Mouse (Mus musculus): Measurements from ENCODE around the gene Tmem59l. TPM values are rescaled to one million over a fixed set of nuclear protein-coding genes. Genes with fewer than 3 reads are reported as not detected.

Tmem59l gene
- polyA plus RNA-seq, 1 experiment from 2014 or later: not detected

GRCm38 (mm10) chr8:70461765-70462515 lies 25.2 kb downstream of the Tmem59l start:
- no peaks in the 10 kb centered on the region for H3K27me3 ChIP-seq (ENCODE audit: control insufficient read depth, insufficient read depth, low read depth, low read length)
- ATAC-seq (ENCODE audit: low read depth): no peak
- H3K4me2 ChIP-seq (ENCODE audit: low read depth, low read length): no peak overlapping the region
- 79% methylated on average over 16 of the region's 16 CpGs for WGBS (ENCODE audit: insufficient replicate concordance)
- H3K27ac ChIP-seq (ENCODE audit: low read length): no peak overlapping the region
- H3K9ac ChIP-seq (ENCODE audit: low read depth, low read length): no peak overlapping the region
- H3K36me3 ChIP-seq (ENCODE audit: control insufficient read depth, insufficient read depth): no peaks in the 10 kb centered on the region
- H3K4me3 ChIP-seq (ENCODE audit: low read depth, low read length): no peak overlapping the region
- H3K4me1 ChIP-seq (ENCODE audit: control insufficient read depth, low read depth, low read length): peaks cover 6% of the 10 kb centered on the region
- 0 out of 2 replicates have a peak, but pooled peaks cover 2% of the 10 kb centered on the region for H3K9me3 ChIP-seq (replicated peaks; ENCODE audit: control insufficient read depth, low read length)

DNA sequence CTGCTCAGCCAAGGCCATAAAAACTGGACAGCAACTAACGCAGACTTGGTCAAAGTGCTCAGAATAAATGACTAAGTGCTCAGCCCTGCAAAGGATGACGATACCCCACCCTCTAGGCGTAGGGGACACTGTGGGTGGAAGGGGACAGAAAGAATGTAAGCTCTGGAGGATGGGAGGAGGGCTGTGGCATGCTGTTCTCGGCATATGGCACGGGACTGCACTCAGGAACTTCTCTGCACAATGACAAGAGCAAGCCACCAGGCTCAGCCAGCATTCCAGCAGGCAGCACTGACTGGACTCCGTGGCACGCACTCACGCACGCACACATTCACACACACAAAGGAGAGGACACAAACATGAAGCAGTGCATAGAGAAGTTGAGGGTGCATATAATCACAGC lies 26.6 kb downstream of the Tmem59l start:
- H3K36me3 ChIP-seq (ENCODE audit: control insufficient read depth, insufficient read depth): no peaks in the 10 kb centered on the region
- no peak overlapping the region for H3K27ac ChIP-seq (ENCODE audit: low read length)
- 83% methylated on average over 9 of the region's 9 CpGs for WGBS (ENCODE audit: insufficient replicate concordance)
- 0 out of 2 replicates have a peak, but pooled peaks cover 2% of the 10 kb centered on the region for H3K9me3 ChIP-seq (replicated peaks; ENCODE audit: control insufficient read depth, low read length)
- H3K4me3 ChIP-seq (ENCODE audit: low read depth, low read length): no peak overlapping the region
- no peak overlapping the region for H3K9ac ChIP-seq (ENCODE audit: low read depth, low read length)
- no peaks in the 10 kb centered on the region for H3K4me1 ChIP-seq (ENCODE audit: control insufficient read depth, low read depth, low read length)
- ATAC-seq (ENCODE audit: low read depth): no peak
- no peak overlapping the region for H3K4me2 ChIP-seq (ENCODE audit: low read depth, low read length)
- no peaks in the 10 kb centered on the region for H3K27me3 ChIP-seq (ENCODE audit: control insufficient read depth, insufficient read depth, low read depth, low read length)

DNA sequence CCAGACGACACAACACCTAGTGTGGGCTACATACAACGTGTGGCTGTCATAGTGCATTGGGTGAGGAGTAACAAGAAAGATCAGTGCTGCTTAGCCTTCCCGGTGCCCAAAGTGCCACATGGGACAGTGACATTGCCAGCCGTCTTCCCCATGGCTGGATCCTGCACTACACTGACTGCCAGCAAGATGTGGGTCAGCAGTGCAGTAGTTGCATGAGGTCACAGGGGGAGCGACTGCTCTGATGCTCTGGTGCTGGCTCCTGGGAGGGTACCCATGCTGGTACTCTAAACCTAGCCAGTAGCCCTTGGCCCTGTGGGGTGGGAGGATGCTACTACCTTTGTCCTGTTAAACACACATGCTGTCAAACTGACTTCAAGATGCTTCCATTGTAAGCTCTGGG lies 27.0 kb downstream of the Tmem59l start:
- ATAC-seq (ENCODE audit: low read depth): no peak
- 81% methylated on average over 5 of the region's 5 CpGs for WGBS (ENCODE audit: insufficient replicate concordance)
- no peaks in the 10 kb centered on the region for H3K36me3 ChIP-seq (ENCODE audit: control insufficient read depth, insufficient read depth)
- no peaks in the 10 kb centered on the region for H3K4me1 ChIP-seq (ENCODE audit: control insufficient read depth, low read depth, low read length)
- no peak overlapping the region for H3K4me3 ChIP-seq (ENCODE audit: low read depth, low read length)
- H3K27ac ChIP-seq (ENCODE audit: low read length): no peak overlapping the region
- H3K9me3 ChIP-seq (replicated peaks; ENCODE audit: control insufficient read depth, low read length): 0 out of 2 replicates have a peak, but pooled peaks cover 2% of the 10 kb centered on the region
- H3K9ac ChIP-seq (ENCODE audit: low read depth, low read length): no peak overlapping the region
- H3K4me2 ChIP-seq (ENCODE audit: low read depth, low read length): no peak overlapping the region
- no peaks in the 10 kb centered on the region for H3K27me3 ChIP-seq (ENCODE audit: control insufficient read depth, insufficient read depth, low read depth, low read length)

GRCm38 (mm10) chr8:70459636-70460035 lies 27.5 kb downstream of the Tmem59l start:
- Histone ChIP-seq H3K27me3 (ENCODE audit: control insufficient read depth, insufficient read depth, low read depth, low read length) (no peaks in the 10 kb centered on the region), H3K4me1 (ENCODE audit: control insufficient read depth, low read depth, low read length) (no peaks in the 10 kb centered on the region), H3K27ac (ENCODE audit: low read length) (no peak overlapping the region), H3K4me2 (ENCODE audit: low read depth, low read length) (no peak overlapping the region), H3K36me3 (ENCODE audit: control insufficient read depth, insufficient read depth) (no peaks in the 10 kb centered on the region), H3K9ac (ENCODE audit: low read depth, low read length) (no peak overlapping the region), H3K9me3 (replicated peaks; ENCODE audit: control insufficient read depth, low read length) (0 out of 2 replicates have a peak, but pooled peaks cover 2% of the 10 kb centered on the region), H3K4me3 (ENCODE audit: low read depth, low read length) (no peak overlapping the region)
- no peak for ATAC-seq (ENCODE audit: low read depth)
- WGBS (ENCODE audit: insufficient replicate concordance): 92% methylated on average over 2 of the region's 2 CpGs

DNA sequence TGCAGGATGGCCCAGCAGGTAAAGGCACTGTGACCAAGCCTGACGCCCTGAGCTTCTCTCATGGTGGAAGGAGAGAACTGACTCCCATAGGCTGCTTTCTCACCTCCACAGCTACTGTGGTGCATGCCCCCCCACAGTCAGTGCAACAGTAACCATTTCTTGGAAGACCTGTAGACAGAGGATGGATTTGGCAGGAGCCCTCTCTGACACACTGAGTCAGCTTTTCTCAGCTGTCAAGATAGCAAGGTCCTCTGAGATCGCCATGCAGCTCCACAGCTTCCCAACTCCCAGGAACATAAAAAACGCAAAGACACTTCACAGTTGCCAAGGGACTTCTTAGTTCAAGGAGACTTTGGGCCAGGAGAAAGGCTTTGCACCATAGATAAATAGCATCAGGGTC lies 28.7 kb downstream of the Tmem59l start:
- Histone ChIP-seq H3K4me1 (ENCODE audit: control insufficient read depth, low read depth, low read length) (no peaks in the 10 kb centered on the region), H3K27me3 (ENCODE audit: control insufficient read depth, insufficient read depth, low read depth, low read length) (no peaks in the 10 kb centered on the region), H3K36me3 (ENCODE audit: control insufficient read depth, insufficient read depth) (no peaks in the 10 kb centered on the region), H3K4me2 (ENCODE audit: low read depth, low read length) (no peak overlapping the region), H3K4me3 (ENCODE audit: low read depth, low read length) (no peak overlapping the region), H3K27ac (ENCODE audit: low read length) (no peak overlapping the region), H3K9ac (ENCODE audit: low read depth, low read length) (no peak overlapping the region), H3K9me3 (replicated peaks; ENCODE audit: control insufficient read depth, low read length) (0 out of 2 replicates have a peak, but pooled peaks cover 2% of the 10 kb centered on the region)
- no peak for ATAC-seq (ENCODE audit: low read depth)
- 73% methylated on average over 3 of the region's 3 CpGs for WGBS (ENCODE audit: insufficient replicate concordance)

DNA sequence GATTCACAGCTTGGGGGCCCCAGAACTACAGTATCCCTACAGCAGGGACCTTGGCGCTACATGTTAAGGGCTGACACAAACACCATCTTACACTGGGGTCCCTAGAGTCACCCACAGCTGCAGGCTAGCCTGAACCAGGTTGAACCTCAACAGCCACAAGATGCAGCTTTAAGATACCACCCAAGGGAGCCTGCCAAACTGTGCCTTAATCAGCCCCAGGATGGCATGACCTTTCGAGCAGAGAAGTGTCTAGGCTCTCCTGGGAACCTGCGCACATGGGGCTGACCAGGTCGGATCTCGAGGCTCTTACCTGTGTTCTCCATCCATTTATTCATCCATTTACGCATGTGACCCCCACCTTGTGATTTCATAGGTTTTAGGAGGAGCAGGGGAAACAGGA lies 29.3 kb downstream of the Tmem59l start:
- Histone ChIP-seq H3K4me3 (ENCODE audit: low read depth, low read length) (no peak overlapping the region), H3K27me3 (ENCODE audit: control insufficient read depth, insufficient read depth, low read depth, low read length) (no peaks in the 10 kb centered on the region), H3K4me2 (ENCODE audit: low read depth, low read length) (no peak overlapping the region), H3K36me3 (ENCODE audit: control insufficient read depth, insufficient read depth) (no peaks in the 10 kb centered on the region), H3K9me3 (replicated peaks; ENCODE audit: control insufficient read depth, low read length) (0 out of 2 replicates have a peak, but pooled peaks cover 2% of the 10 kb centered on the region), H3K27ac (ENCODE audit: low read length) (no peak overlapping the region), H3K4me1 (ENCODE audit: control insufficient read depth, low read depth, low read length) (no peaks in the 10 kb centered on the region), H3K9ac (ENCODE audit: low read depth, low read length) (no peak overlapping the region)
- no peak for ATAC-seq (ENCODE audit: low read depth)
- WGBS (ENCODE audit: insufficient replicate concordance): 64% methylated on average over 6 of the region's 6 CpGs

- no peaks in the 10 kb centered on the region for H3K4me1 ChIP-seq (ENCODE audit: control insufficient read depth, low read depth, low read length)
- H3K4me2 ChIP-seq (ENCODE audit: low read depth, low read length): no peak overlapping the region
- WGBS (ENCODE audit: insufficient replicate concordance): 88% methylated on average over 1 of the region's 1 CpGs
- no peak overlapping the region for H3K9ac ChIP-seq (ENCODE audit: low read depth, low read length)
- H3K36me3 ChIP-seq (ENCODE audit: control insufficient read depth, insufficient read depth): peaks cover 4% of the 10 kb centered on the region
- 0 out of 2 replicates have a peak, but pooled peaks cover 2% of the 10 kb centered on the region for H3K9me3 ChIP-seq (replicated peaks; ENCODE audit: control insufficient read depth, low read length)
- H3K27me3 ChIP-seq (ENCODE audit: control insufficient read depth, insufficient read depth, low read depth, low read length): no peaks in the 10 kb centered on the region
- H3K27ac ChIP-seq (ENCODE audit: low read length): no peak overlapping the region
- H3K4me3 ChIP-seq (ENCODE audit: low read depth, low read length): no peak overlapping the region
- no peak for ATAC-seq (ENCODE audit: low read depth)
Measured at GRCm38 (mm10) chr8:70456996-70457395, 30.2 kb downstream of the Tmem59l start.

- Histone ChIP-seq H3K9ac (ENCODE audit: low read depth, low read length) (no peak overlapping the region), H3K4me2 (ENCODE audit: low read depth, low read length) (no peak overlapping the region), H3K9me3 (replicated peaks; ENCODE audit: control insufficient read depth, low read length) (no peaks in the 10 kb centered on the region), H3K4me3 (ENCODE audit: low read depth, low read length) (no peak overlapping the region), H3K4me1 (ENCODE audit: control insufficient read depth, low read depth, low read length) (no peaks in the 10 kb centered on the region), H3K27me3 (ENCODE audit: control insufficient read depth, insufficient read depth, low read depth, low read length) (no peaks in the 10 kb centered on the region), H3K27ac (ENCODE audit: low read length) (no peak overlapping the region), H3K36me3 (ENCODE audit: control insufficient read depth, insufficient read depth) (peaks cover 5% of the 10 kb centered on the region)
- 79% methylated on average over 5 of the region's 5 CpGs for WGBS (ENCODE audit: insufficient replicate concordance)
- no peak for ATAC-seq (ENCODE audit: low read depth)
Measured at GRCm38 (mm10) chr8:70453852-70454251, 33.3 kb downstream of the Tmem59l start.

DNA sequence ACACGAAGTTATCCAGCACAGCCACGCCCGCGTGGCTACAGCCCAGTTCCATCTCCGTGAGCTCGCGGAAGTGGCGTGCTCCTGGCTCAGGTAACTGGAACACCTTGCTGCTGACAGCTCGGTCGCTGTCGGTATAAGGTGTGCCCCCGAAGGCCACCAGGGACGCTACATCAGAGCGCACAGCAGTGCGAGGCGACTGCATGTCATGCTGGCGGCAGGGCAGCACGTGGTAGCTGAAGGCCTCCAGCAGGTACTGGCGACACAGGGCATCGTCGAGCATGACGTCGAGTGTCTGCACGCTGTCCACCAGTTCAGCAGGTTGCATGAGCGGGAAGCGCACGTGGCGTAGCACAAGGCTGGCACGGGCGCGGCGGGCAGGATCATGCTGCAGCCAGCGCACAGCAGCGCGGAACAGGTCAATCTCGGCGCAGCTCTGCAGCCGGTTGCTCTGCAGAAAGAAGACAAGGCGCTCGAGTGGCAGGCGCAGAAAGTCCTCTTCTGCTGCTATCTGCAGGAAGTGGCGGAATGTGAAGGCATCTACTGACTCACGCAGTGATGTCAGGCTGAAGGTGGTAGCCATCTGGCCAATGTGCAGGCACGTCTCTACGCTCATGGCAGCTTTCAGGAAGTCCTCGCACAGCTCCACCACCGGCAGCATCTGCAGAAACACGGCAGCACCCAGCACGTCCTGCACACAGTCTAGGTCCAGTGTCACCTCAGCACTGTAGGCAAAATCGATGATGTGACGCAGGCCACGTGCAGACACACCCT lies 34.8 kb downstream of the Tmem59l start:
- H3K36me3 ChIP-seq (ENCODE audit: control insufficient read depth, insufficient read depth): peaks cover 5% of the 10 kb centered on the region
- no peaks in the 10 kb centered on the region for H3K27me3 ChIP-seq (ENCODE audit: control insufficient read depth, insufficient read depth, low read depth, low read length)
- no peak overlapping the region for H3K27ac ChIP-seq (ENCODE audit: low read length)
- H3K4me3 ChIP-seq (ENCODE audit: low read depth, low read length): no peak overlapping the region
- ATAC-seq (ENCODE audit: low read depth): peak; percentile 5; the same call in 1 of the 2 replicates
- no peaks in the 10 kb centered on the region; the same call in 1 of the 2 replicates for H3K4me1 ChIP-seq (ENCODE audit: control insufficient read depth, low read depth, low read length)
- H3K9ac ChIP-seq (ENCODE audit: low read depth, low read length): no peak overlapping the region
- 69% methylated on average over 52 of the region's 52 CpGs for WGBS (ENCODE audit: insufficient replicate concordance)
- no peaks in the 10 kb centered on the region for H3K9me3 ChIP-seq (replicated peaks; ENCODE audit: control insufficient read depth, low read length)
- H3K4me2 ChIP-seq (ENCODE audit: low read depth, low read length): no peak overlapping the region

All from liver, embryonic 16.5 days (tissue).